Mouse (Mus musculus): ENCODE data around the gene Wdr78.

Gene Wdr78

GRCm38 (mm10) chr4:103056909-103057308 lies 57.4 kb downstream of the Wdr78 start:
- no peak for DNase-seq (ENCODE audit: low spot score in 2 of 2)

GRCm38 (mm10) chr4:103048046-103048445 lies 66.3 kb downstream of the Wdr78 start:
- DNase-seq (ENCODE audit: low spot score in 2 of 2) = no peak

- no peak for DNase-seq (ENCODE audit: low spot score in 2 of 2)
Measured at GRCm38 (mm10) chr4:103042997-103043396, 71.4 kb downstream of the Wdr78 start.

GRCm38 (mm10) chr4:103039838-103040191 lies 74.5 kb downstream of the Wdr78 start:
- DNase-seq (ENCODE audit: low spot score in 2 of 2) = no peak

- no peak for DNase-seq (ENCODE audit: low spot score in 2 of 2)
Measured at GRCm38 (mm10) chr4:103039103-103039837, 75.1 kb downstream of the Wdr78 start.

- DNase-seq (ENCODE audit: low spot score in 2 of 2) = no peak
Measured at GRCm38 (mm10) chr4:103028177-103029088, 85.9 kb downstream of the Wdr78 start.

GRCm38 (mm10) chr4:103027745-103028144 lies 86.6 kb downstream of the Wdr78 start:
- DNase-seq (ENCODE audit: low spot score in 2 of 2) = no peak

- no peak for DNase-seq (ENCODE audit: low spot score in 2 of 2)
Measured at GRCm38 (mm10) chr4:103026621-103027020, 87.7 kb downstream of the Wdr78 start, which contains the start of gene Insl5. TSS of gene Insl5 (minus strand) at chr4:103026842.

- DNase-seq (ENCODE audit: low spot score in 2 of 2) = no peak
Measured at GRCm38 (mm10) chr4:103013490-103013889, 100.9 kb downstream of the Wdr78 start.

GRCm38 (mm10) chr4:103011823-103012222 lies 102.5 kb downstream of the Wdr78 start:
- no peak for DNase-seq (ENCODE audit: low spot score in 2 of 2)

GRCm38 (mm10) chr4:103010734-103011133 lies 103.6 kb downstream of the Wdr78 start:
- DNase-seq (ENCODE audit: low spot score in 2 of 2) = no peak

GRCm38 (mm10) chr4:103006943-103007418 lies 107.4 kb downstream of the Wdr78 start:
- DNase-seq (ENCODE audit: low spot score in 2 of 2) = peak in 1 of 2 experiments; percentile 8

- DNase-seq (ENCODE audit: low spot score in 2 of 2) = no peak
Measured at GRCm38 (mm10) chr4:103006266-103006665, 108.1 kb downstream of the Wdr78 start.

GRCm38 (mm10) chr4:103005190-103005945 lies 109.0 kb downstream of the Wdr78 start:
- no peak for DNase-seq (ENCODE audit: low spot score in 2 of 2)

GRCm38 (mm10) chr4:103004681-103005080 lies 109.7 kb downstream of the Wdr78 start:
- DNase-seq (ENCODE audit: low spot score in 2 of 2) = no peak

- DNase-seq (ENCODE audit: low spot score in 2 of 2) = no peak
Measured at GRCm38 (mm10) chr4:102991685-102992084, 122.7 kb downstream of the Wdr78 start.

- DNase-seq (ENCODE audit: low spot score in 2 of 2) = peak in 1 of 2 experiments; percentile 4
Measured at GRCm38 (mm10) chr4:102990595-102991340, 123.6 kb downstream of the Wdr78 start.

GRCm38 (mm10) chr4:102990016-102990415 lies 124.3 kb downstream of the Wdr78 start:
- no peak for DNase-seq (ENCODE audit: low spot score in 2 of 2)

GRCm38 (mm10) chr4:102989391-102989790 lies 125.0 kb downstream of the Wdr78 start:
- DNase-seq (ENCODE audit: low spot score in 2 of 2) = no peak

- DNase-seq (ENCODE audit: low spot score in 2 of 2) = no peak
Measured at GRCm38 (mm10) chr4:102988526-102988925, 125.8 kb downstream of the Wdr78 start.
